Mouse (Mus musculus) telencephalon, adult 2 months (tissue): ENCODE data around the gene Gcfc2.

Experiments
- DNase-seq: peaks from one replicate; pipeline ENCODE4 v3.0.0-alpha.2; 2011; ENCODE audit warnings: low read depth, low spot score

Gene Gcfc2

DNA sequence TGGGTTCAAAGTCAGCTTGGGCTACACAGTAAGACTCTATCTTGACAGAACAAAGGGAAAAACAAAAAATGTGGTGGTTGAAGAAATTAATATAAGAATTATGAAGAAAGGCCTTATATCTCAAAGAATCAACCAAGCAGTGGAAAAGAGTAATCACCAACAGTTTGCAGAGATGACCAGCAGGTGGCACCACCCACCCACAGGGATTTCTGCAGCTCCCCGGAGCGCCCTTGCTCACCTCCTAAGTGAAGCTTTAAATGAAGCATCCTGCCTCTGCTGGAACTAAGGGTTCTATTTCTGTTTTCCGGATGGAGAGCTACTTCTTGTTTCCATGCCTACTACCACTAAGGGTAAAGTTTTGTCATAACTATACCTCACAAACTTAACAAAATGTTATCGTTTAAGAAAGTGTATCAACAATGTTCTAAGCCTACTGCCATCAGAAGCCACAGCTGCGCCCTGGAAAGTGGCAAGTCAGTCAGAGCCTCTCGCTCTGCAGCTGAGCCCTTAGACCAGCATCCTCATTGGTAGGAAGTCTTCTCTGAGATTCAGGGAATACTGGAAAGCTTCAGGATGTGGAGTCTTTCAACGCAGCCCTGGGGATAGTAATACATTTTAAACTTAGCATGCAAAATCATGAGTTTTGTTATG lies 52.6 kb downstream of the Gcfc2 start:
- DNase-seq: peak; percentile 40

- no peak for DNase-seq
Measured at GRCm38 (mm10) chr6:81979286-81979685, 55.8 kb downstream of the Gcfc2 start.

DNA sequence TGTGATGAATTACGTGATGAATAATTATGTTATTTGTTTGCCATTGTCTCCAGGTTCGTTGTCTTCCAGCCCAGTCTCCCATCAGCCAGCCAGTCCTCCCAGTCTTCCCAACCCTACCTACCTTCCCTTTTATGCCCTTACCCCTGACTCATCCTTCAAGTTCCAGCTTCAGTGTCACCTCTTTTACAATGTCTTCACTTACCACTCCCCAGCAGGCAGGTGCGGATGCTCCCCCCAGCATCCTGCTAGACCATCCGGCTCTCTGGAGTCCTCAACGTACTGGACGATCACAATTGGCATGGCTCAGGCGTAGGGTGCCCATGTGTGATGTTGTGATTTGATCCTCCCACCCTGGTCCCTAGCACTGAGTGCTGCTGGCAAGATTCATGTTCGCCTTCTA lies 62.7 kb downstream of the Gcfc2 start:
- DNase-seq: no peak

GRCm38 (mm10) chr6:81986599-81986998 lies 63.1 kb downstream of the Gcfc2 start:
- no peak for DNase-seq

DNA sequence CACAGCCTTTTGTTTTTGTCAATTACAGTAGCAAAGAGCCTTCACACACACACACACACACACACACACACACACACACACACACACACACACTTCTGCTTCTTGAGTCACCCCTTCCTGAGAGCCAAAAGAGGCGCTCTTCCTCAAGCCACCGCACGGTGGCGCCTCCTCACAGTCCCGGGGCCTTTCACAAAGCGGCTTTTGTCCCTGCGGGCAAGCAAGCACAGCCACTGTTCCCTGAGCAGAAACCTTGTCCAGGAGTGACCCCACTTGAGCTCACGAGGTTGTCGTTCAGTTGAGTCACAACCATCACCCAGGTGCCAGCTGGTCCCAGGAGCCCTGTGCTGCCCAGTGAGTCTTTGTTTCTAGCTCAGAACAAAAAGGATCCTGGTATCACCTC lies 63.5 kb downstream of the Gcfc2 start:
- peak; percentile 39 for DNase-seq

DNA sequence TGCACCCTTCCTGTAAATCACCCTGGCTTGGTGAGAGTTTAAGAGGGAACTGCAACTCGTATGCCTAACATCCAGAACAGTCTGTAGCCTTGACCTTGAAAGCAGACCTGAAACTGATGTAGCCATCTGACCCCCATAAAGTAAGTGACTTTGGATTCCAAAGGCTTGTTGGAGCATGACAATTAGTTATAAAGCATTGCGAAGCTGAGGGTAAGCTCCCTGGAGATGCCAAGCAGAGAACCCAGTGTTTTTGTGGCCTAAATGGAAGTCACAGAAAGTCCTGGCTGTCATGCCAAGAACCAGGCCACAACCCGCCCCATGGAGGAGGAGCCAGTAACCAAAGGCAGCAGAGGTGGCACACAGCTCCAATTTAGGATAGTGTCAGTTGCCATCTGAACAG lies 64.1 kb downstream of the Gcfc2 start:
- DNase-seq: no peak

- DNase-seq: no peak
Measured at GRCm38 (mm10) chr6:81988341-81988740, 64.9 kb downstream of the Gcfc2 start.

DNA sequence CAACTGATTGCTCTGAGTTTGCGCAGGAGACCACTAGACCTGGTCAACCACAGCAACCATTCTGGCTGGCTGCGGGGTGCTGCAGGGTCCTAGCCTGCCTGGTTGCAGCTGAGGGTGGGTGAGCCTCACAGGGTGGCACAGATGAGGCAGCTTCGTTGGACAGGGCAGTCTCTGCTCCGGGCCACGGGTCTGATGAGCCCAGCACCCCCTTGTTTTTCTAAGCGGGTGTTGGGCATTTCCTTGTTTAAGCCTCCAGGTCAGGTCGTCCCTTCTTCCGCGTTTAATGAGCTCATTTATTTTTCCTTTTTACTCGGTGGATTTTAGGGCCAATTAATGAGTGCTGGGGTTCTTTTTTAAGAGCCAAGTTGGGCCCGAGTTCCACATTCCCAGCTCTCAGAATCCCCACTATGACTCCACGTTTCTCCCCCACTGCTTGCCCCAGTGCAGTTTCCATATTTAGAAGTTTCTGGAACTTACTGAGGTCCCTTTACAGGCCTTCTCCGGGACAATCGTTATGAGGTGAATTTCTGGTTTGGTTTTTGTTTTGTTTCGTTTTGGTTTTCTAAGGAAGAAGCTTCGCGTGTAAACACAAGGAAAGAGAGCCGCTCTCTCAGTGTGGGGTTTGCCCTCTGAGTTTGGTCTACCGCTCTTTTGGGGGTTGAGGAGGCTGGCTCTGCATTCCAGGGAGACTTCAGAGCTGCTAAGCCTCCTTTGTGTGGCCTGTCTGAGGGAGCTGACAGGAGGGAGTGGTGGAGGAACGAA lies 66.8 kb downstream of the Gcfc2 start:
- DNase-seq: no peak
